Mouse (Mus musculus): ENCODE results near the gene Tmed9.
A peak's percentile ranks its signal among the peaks of the same experiment; 100 is the strongest.
"Not testable (repeated sequence)": the region's sequence is repeated elsewhere in the genome, so short reads cannot be mapped to it uniquely, and the experiment has no call there.

Tmed9 gene

GRCm38 (mm10) chr13:55607624-55608006, 34.1 kb downstream of the Tmed9 start:
- no peak for DNase-seq (ENCODE audit: low read depth)

- no peak for DNase-seq (ENCODE audit: low read depth)
These were observed 38.5 kb downstream of the Tmed9 start for GRCm38 (mm10) chr13:55611996-55612395.

DNA sequence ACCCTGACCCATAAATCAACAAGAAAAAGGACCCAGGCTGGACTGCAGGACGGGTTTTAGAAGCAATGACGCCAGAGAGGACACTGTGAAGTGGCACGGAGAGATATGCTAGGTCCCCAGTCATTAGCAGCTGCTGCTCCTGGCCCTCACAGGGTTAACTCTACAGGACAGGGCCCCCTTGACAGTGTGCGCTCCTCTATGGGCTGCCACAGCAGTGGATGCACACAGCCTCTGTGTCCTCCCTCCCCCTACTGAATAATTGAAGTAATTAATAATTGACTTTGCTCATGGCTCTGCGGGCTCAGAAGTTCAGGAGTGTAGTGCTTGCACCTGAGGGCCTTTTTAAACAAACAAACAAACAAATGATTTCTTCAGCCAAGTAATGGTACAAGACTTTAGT, 39.9 kb downstream of the Tmed9 start:
- DNase-seq (ENCODE audit: low read depth), result no peak

DNA sequence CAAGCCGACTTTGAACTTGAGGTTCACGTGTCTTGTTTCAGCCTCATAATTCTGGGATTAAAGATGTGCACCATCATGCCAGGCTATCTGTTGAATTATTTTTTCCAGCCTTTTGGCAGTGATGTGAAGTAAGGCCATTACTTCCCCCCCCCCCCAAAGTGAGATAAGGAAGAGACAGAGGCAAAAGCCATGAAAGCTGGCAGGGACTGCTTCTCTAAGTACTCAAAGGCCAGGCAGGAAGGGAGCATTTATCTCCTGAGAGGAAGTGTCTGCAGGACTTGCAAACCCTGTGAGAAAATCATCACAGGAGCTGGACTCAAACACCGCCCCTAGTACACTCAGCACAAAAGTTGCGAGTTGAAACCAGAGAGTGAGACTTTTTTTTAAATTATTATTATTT, 45.8 kb downstream of the Tmed9 start:
- DNase-seq (ENCODE audit: low read depth), result no peak

- no peak for DNase-seq (ENCODE audit: low read depth)
These were observed 46.7 kb downstream of the Tmed9 start for GRCm38 (mm10) chr13:55620275-55620674.

DNA sequence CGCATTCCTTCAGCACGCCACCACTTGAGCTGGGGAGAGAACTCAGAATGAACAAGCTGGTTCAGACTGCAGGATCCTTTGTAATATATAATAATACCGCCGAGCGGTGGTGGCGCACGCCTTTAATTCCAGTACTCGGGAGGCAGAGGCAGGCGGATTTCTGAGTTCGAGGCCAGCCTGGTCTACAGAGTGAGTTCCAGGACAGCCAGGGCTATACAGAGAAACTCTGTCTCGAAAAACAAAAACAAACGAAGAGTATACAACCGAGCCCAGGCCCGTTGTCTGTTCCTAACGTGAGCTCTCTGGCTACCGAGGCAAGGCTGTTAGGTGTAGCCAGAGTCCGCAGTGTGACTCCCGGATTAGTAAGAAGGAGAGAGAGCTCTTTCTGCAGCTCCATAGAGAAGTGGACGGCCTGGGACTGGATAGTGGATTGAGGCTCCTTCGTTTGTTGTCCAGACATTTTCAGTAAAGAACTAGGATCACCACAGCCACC, 48.7 kb downstream of the Tmed9 start:
- not testable (repeated sequence) for DNase-seq (ENCODE audit: low read depth)

- peak; percentile 88 for DNase-seq (ENCODE audit: low read depth)
These were observed 49.4 kb downstream of the Tmed9 start, which contains the start of gene Caml for GRCm38 (mm10) chr13:55622649-55623541. TSS of gene Caml (plus strand) at chr13:55623005.

GRCm38 (mm10) chr13:55634639-55635127, 61.2 kb downstream of the Tmed9 start, which contains the start of gene Ddx46:
TSS of gene Ddx46 (plus strand) at chr13:55635027.
- DNase-seq (ENCODE audit: low read depth), result peak; percentile 74

GRCm38 (mm10) chr13:55635146-55635571, 61.6 kb downstream of the Tmed9 start:
- no peak for DNase-seq (ENCODE audit: low read depth)

DNA sequence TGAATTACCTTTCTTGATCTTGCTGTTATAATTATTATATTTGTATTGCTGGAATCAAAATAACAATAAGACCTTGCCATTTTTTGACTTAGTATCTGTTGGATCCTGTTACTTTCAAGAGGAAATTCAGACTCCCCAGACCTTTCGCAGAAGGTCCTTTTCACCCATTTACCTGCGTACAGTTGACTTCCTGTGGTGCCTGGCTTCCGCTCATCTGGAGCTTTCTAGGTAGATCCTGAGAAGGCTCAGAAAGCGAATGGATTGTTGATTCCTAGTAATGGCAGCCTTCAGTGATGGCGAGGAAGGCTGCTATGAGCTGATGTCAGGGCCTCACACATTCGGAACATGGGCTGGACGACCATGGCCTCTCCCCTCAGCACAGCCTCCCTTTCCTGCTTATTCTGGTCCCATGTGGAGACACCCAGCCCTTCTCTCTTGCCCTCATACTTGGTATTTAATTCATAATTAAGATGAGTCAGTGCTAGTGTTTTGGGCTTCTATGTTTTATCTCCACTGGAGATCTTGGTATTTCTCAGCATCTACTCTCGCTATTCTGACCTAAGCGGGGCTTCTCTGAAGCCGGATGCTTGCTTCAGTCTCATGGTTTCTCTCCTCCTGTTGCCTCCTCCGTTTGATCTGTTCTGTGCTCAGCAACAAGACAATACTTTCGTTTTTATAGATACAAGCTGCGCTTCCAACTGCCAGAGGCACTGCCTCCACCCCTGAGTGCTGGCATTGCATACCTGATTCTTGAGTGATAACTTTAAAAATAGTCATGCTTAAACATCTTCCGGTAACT, 62.9 kb downstream of the Tmed9 start:
- no peak for DNase-seq (ENCODE audit: low read depth)

GRCm38 (mm10) chr13:55640480-55640879, 66.9 kb downstream of the Tmed9 start:
- DNase-seq (ENCODE audit: low read depth), result peak; percentile 62

GRCm38 (mm10) chr13:55644525-55644924, 71.0 kb downstream of the Tmed9 start:
- no peak for DNase-seq (ENCODE audit: low read depth)

All from fibroblast of lung, adult 2 months (primary cell).